Mouse (Mus musculus) C2C12 (cell line): ENCODE results near the gene Tmsb10.

Experiments
- CTCF ChIP-seq: IDR thresholded peaks from one replicate; pipeline ENCODE4 v1.5.1; 2011; ENCODE audit not compliant: control insufficient read depth, insufficient read depth, insufficient read length
- MAX ChIP-seq: IDR thresholded peaks from one replicate; pipeline ENCODE4 v1.6.1; 2011; ENCODE audit warnings: mild to moderate bottlenecking, control low read depth
- MYOD1 ChIP-seq: IDR thresholded peaks from one replicate; pipeline ENCODE4 v1.6.1; 2011; ENCODE audit warnings: low read depth; ENCODE audit not compliant: control insufficient read depth, insufficient read length

GRCm38 (mm10) chr6:72926755-72927482 lies 31.6 kb downstream of the Tmsb10 start:
- no peak for TF ChIP-seq CTCF
- TF ChIP-seq MAX: peak; percentile 24
- TF ChIP-seq MYOD1: peak; percentile 58
